Mouse (Mus musculus): ENCODE measurements around the gene Ccl24.

DNA sequence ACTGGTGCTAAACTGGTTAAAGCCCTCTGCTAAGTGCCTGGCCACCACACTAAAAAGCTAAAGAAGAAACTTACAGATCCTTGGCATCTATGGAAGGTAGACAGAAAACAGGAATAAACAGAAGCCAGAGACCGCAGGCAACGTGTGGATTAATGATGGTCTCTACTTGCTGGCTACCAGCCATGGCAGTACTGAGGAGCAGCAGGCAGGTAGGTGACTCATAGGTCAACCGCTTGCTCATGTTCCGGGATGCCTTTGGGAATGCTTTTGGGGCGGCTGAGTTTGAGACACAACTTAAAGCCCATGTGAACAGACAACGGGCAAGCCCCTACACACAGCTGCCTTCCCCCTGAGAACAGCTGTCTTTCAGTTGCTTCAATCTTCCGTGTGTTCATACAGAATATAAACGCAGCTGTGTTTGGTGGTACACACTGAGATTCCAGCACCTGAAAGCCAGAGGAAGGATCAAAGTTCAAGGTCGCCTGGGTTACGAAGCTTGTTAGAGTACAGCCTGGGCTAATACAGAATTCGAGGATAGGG, 41.5 kb downstream of the Ccl24 start:
- TF ChIP-seq CTCF (IDR thresholded peaks at IDR 0.05; ENCODE audit: control insufficient read depth, insufficient read depth, low read length) (no peak), POLR2A (IDR thresholded peaks at IDR 0.05; ENCODE audit: borderline replicate concordance, control insufficient read depth, low read depth, low read length) (no peak)

Measured in bone marrow, adult 2 months (tissue).